Mouse (Mus musculus): ENCODE results near the gene Arhgap32. TPM values are rescaled to one million over a fixed set of nuclear protein-coding genes. Genes with fewer than 3 reads are reported as not detected.

The Arhgap32 gene
- total RNA-seq, 2 experiments from 2014 or later, result 38.2 to 39.2 TPM

DNA sequence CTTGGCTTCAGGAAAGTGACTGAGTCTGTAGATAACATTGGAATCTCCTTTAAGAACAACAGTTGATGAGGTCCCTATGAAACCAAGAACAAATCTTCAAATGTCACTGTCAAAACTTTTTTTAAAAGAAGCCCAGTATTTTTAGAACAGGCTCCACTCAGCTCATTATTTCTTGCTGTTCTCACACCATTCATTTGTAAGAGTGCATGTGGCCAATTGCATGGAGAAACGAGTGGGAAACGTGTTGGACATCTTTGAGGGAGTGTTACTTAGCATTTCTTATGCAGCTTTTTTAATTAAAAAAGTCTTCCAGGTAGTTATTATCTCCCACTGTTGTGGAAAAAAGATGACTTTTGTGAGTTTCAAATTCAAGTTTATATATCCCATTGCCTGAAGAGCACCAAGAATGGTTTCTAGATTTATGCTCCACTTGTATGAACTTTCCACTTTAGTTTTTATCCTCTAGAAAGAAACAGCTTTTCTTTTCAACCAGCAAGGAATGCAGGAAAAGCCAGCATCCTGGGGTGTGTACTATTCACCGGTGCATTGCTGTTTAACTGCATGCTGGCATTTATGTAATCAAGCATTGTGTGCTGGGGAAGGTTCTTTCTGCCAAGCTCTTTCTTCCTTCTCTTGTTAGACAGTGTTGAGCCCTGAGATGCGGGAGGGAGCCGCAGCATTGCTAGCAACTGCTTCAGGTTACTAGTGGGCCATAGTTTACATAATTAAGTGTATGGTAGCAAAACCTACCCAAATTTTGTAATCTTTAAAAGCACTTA is 76.5 kb downstream of the Arhgap32 start:
- DNase-seq, result no peak

GRCm38 (mm10) chr9:32204450-32204990 is 88.6 kb downstream of the Arhgap32 start:
- DNase-seq, result no peak

- no peak for DNase-seq
Measured at GRCm38 (mm10) chr9:32207133-32207532, 91.2 kb downstream of the Arhgap32 start.

- no peak for DNase-seq
Measured at GRCm38 (mm10) chr9:32208071-32208470, 92.1 kb downstream of the Arhgap32 start.

- DNase-seq, result no peak
Measured at GRCm38 (mm10) chr9:32216820-32217567, 101.1 kb downstream of the Arhgap32 start.

- no peak for DNase-seq
Measured at GRCm38 (mm10) chr9:32219400-32219799, 103.5 kb downstream of the Arhgap32 start.

- no peak for DNase-seq
Measured at GRCm38 (mm10) chr9:32222184-32222583, 106.2 kb downstream of the Arhgap32 start.

GRCm38 (mm10) chr9:32223739-32224529 is 108.0 kb downstream of the Arhgap32 start:
- DNase-seq, result peak; percentile 33

GRCm38 (mm10) chr9:32224937-32225336 is 109.0 kb downstream of the Arhgap32 start:
- DNase-seq, result no peak

- DNase-seq, result no peak
Measured at GRCm38 (mm10) chr9:32225584-32225983, 109.6 kb downstream of the Arhgap32 start.

- no peak for DNase-seq
Measured at GRCm38 (mm10) chr9:32227034-32227433, 111.1 kb downstream of the Arhgap32 start.

- DNase-seq, result no peak
Measured at GRCm38 (mm10) chr9:32233593-32233992, 117.7 kb downstream of the Arhgap32 start.

DNA sequence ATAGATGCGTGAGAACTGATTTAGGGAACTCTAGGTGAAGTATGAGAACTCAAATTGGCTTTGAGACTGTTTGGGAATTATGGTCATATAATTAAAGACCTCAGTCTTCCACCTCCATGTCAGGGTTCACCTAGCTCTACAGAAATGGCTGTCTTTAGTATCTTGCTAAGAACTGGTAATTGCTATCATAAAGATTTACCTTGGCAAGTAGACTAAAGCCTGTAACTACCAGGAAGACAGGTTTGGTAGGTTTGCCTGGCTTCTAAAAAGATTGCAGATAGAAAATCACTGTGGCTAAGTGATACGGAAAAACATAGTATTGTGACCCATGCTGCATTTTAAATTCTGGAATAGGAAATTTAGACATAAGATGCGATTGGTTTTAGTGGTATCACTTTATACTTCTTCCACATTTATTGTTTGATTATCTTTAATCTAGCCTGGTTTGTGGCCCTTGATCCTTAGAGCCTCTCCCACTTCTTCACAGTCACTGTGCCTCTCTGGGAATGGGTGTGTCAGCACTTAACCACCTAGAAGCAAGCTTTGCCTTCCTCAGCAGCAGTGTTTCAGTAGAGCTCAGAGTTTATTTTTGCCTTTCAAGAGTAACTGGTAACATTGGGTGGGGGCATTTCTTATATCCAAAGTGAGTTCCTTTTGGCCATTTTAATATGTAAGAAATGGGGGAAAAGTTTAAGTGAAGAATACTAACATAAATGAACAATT is 119.0 kb downstream of the Arhgap32 start:
- no peak for DNase-seq

- DNase-seq, result no peak
Measured at GRCm38 (mm10) chr9:32238899-32239298, 123.0 kb downstream of the Arhgap32 start.

- no peak for DNase-seq
Measured at GRCm38 (mm10) chr9:32239427-32239826, 123.5 kb downstream of the Arhgap32 start.

- no peak for DNase-seq
Measured at GRCm38 (mm10) chr9:32240449-32240848, 124.5 kb downstream of the Arhgap32 start.

GRCm38 (mm10) chr9:32241637-32242199 is 125.8 kb downstream of the Arhgap32 start:
- DNase-seq, result no peak

GRCm38 (mm10) chr9:32242921-32243617 is 127.1 kb downstream of the Arhgap32 start:
- DNase-seq, result no peak

DNA sequence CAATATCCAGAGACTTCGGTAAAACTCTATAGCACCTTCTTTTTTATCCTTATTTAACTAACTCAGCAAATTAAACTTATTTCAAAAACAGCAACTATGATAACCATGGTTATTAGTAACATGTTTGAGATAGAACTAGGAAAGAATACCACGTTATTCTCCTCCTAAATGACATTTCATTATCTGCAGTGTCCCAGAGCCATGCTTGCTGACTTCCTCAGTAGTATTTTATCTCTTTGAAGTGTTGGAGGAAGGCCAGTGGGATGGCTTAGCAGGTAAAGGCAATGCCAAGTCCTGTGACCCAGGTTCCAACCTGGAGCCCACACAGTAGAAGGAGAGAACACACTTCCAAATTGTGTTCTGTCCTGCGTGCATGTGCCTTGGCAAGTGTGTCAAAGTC is 129.3 kb downstream of the Arhgap32 start:
- no peak for DNase-seq

DNA sequence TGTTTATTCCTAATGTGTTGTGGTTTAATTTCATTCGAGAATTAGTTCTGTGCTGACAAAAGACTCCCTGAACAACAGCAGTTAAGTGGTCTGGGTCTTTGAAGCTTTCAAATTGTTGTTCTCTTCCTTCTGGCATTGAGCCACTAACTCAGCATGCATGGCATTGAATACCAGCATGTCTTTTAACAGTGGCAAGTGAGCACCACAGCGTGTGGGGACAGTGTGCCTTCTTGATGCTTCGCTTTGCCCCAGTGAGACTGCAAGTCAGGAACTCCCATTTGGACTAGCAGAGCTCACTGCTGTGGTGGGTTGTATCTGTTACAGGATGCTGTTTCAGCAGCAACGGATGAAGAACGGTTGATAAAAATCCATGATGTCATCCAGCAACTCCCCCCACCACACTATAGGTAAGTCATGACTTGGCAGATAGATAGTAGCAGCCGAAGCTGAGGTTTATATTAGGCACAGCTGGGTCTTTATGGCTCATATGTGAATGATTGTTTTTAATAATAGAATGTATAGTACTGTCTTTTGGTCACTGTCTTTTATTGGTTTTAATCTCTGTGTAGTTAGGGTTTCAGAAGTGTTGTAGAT is 130.3 kb downstream of the Arhgap32 start:
- DNase-seq, result no peak

All from adrenal gland, postnatal 10 days (tissue).